Mouse (Mus musculus) brain, embryonic 14.5 days (tissue): ENCODE measurements around the gene Slfn9.
"Not testable (repeated sequence)": the region's sequence is repeated elsewhere in the genome, so short reads cannot be mapped to it uniquely, and the experiment has no call there.

Experiments used
- CTCF ChIP-seq: fragments of 200-500 bp; IDR thresholded peaks from 2 replicates; pipeline ENCODE4 v1.5.1; 2012; ENCODE audit warnings: inconsistent platforms, mild to moderate bottlenecking, moderate library complexity, borderline replicate concordance; ENCODE audit not compliant: insufficient read depth, insufficient read length; ENCODE audit errors: extremely low read depth
- POLR2A ChIP-seq: fragments of 200-500 bp; IDR thresholded peaks from 2 replicates; pipeline ENCODE4 v1.6.1; 2012; ENCODE audit warnings: mild to moderate bottlenecking, inconsistent platforms, borderline replicate concordance; ENCODE audit not compliant: poor library complexity, insufficient read depth, insufficient read length, severe bottlenecking; ENCODE audit errors: extremely low read depth

DNA sequence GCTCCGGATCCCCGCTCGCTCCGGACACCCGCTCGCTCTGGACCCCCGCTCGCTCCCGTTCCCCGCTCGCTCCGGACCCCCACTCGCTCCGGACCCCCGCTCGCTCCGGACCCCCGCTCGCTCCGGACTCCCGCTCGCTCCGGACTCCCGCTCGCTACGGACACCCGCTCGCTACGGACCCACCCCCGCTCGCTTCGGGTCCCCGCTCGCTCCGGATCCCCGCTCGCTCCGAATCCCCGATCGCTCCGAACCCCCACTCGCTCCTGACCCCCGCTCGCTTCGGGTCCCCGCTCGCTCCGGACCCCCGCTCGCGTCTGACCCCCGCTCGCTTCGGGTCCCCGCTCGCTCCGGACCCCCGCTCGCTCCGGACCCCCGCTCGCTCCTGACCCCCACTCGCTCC lies 60.5 kb downstream of the Slfn9 start:
- TF ChIP-seq POLR2A, CTCF: not testable (repeated sequence)
